Mouse (Mus musculus): ENCODE measurements around the gene Rpl21.
A peak's percentile ranks its signal among the peaks of the same experiment; 100 is the strongest.

Rpl21 gene

DNA sequence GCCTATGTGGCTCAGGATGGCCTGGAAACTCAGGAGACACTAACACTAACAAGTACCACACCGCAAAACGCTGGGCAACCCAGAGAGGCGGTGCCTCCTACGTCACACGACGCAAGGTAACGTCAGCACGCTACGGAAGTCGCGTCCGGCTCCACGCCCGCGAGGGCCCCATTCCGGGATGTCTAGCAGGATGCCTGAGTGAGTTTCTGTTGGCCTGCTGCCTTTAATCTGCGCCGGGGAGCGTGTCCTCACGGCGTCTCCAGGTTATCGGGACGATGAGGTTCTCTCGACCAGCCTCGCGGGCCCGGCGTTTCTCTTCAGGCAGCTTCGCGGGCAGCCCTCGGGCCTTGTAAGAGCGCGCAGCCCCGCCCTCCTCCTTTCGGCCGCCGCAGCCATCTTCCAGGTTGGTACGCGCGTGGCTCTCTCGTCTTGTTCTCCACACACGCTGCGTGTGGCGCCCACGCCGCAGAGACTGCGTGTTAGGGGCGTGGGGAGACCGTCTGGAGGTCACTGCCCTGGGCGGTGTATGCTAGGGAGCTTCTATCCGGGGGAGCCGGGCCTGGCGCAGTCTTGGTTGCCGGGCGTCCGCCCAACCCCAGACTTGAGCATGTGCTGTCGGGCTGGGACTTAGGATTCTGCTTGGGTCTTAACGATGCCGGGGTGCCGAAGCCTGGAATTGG, at the start of gene Rpl21:
Rpl21 (plus strand) TSS at position 122 of the 680 bp plus-strand sequence.
- DNase-seq (ENCODE audit: low spot score in 2 of 2) = peak; percentile 91 to 98

DNA sequence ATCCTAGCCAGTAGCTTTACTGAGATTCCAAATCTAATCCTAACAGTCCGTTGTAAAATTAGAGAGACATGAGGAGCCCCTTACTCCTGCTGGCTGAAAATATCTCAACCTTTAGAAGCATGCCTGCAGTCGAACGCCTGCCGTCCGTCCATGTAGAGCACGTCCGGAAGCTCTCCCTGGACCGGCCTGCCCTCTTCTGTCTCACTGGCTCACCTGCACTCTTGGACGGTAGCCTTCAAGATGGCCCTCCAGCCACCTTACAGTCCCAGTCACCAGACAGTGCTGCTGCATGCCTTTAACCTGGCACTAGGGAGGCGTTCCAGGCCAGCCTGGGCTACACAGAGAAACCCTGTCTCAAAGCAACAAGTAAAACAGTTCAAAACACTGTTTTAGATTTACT, 49.4 kb upstream of the Rpl21 start:
- DNase-seq (ENCODE audit: low spot score in 2 of 2) = no peak

GRCm38 (mm10) chr5:146783891-146784290, 48.8 kb upstream of the Rpl21 start:
- DNase-seq (ENCODE audit: low spot score in 2 of 2) = no peak

GRCm38 (mm10) chr5:146786123-146786522, 46.6 kb upstream of the Rpl21 start:
- no peak for DNase-seq (ENCODE audit: low spot score in 2 of 2)

GRCm38 (mm10) chr5:146789413-146789812, 43.3 kb upstream of the Rpl21 start:
- no peak for DNase-seq (ENCODE audit: low spot score in 2 of 2)

- no peak for DNase-seq (ENCODE audit: low spot score in 2 of 2)
Measured at GRCm38 (mm10) chr5:146790944-146791343, 41.7 kb upstream of the Rpl21 start.

DNA sequence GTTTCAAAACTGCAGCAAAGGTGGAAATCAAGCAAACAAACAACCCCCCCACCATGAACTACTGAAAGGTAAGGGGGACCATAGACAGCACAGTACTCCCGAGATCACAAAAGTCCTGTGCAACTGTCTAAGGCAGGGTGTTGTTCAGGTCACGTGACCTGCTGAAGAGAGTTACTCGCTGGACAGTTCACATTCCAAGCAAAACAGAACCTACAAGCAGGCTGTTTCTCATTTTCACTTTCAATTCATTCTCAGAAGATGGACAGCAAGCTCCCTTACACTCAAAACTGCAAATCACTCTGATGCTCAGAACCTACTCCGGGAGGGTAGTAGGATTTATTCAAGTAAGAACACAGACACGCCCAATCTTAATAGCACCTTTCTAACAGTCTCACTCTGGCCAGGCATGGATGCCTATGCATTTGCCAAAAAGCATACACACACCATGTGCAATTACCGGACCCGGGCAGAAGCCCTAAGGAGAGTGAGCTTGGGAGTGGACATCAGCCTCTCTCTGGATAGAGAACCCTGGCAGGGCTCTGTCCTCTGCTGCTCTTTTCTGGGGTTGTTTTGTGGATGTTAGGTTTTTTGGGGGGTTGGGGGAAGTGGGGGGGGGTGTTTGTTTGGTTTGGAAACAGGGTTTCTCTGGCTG, 40.4 kb upstream of the Rpl21 start:
- no peak for DNase-seq (ENCODE audit: low spot score in 2 of 2)

DNA sequence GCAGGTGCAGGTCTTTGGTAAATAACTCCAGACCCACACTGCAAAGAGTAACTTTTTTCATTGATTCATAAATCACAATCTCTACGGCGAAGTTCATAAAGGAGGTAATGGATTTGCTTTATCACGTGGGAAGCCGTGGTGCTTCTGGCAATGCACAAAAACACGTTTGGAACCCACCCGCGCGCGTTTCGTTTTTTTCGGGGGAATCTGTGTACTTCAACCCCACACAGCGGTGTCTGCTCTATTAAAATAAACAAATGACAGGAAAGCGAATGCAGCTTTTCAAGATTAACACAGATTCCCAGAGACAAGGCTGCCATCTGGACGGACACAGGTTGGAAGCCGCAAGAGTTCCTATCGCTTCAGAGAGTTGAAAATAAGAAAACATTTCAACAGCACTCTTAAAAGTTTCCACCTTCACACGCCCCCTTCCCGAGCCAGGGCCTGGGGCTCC, 39.0 kb upstream of the Rpl21 start:
- no peak for DNase-seq (ENCODE audit: low spot score in 2 of 2)

- peak; percentile 20 to 57 for DNase-seq (ENCODE audit: low spot score in 2 of 2)
Measured at GRCm38 (mm10) chr5:146794084-146794852, 38.4 kb upstream of the Rpl21 start.

DNA sequence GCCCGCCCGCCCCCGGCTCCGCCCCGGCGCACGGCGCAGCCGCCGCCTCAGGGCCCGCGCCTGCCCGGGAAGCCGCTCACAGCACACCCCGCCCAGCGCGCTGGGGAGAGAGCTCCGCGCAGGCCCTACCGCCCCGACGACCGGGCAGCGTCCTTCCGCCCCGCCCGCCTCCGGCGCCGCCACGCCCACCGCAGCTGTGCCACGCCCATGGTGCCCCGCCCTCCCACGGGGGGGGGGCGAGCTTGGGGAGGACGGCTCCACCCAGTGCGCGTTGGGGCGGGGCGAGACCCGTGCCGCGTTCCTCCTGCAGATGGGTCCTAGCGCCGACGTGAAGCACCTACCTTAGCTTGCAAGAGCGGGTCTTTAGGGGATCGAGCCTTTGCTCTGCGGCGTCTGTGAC, 37.8 kb upstream of the Rpl21 start, which contains the start of gene Usp12:
Usp12 (minus strand) TSS at position 154 of the 400 bp plus-strand sequence.
- DNase-seq (ENCODE audit: low spot score in 2 of 2) = peak; percentile 98 to 99

DNA sequence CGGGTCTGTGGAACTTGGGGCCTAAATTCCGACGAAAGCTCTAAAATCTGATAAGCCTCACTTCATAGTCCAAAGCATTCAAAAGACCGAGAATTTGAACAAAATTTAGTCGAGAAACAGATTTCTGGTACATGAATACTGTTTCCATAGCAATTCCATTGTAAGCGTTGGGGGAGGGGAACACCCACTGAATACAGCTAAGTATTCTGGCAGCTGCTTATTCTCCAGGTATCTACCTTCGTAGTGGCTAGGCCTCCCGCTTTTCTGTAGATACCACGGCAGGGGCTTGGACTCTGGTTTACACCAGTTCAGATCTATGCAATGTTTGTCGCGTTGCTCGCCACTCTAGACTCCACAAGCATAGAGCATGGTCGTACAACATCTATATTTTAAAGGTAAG, 37.0 kb upstream of the Rpl21 start:
- DNase-seq (ENCODE audit: low spot score in 2 of 2) = no peak

DNA sequence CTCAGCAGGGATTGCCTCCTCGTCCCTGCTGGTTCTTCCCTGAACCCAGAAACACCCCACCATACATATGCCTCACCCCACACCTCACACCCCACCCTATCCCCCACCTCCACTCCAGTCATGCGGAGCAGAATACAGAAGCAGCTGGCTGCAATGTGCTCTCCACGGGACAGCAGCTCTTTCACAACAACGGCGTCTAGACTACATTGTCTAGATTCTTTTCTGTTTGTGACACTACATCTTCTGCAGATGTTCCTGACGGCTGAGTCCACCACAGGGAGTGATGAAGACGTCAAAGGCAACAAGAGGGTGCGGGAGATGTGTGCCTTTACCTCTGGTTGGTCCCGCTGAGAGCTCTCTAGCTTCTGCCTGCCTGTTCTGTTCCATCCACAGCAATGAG, 34.7 kb upstream of the Rpl21 start:
- no peak for DNase-seq (ENCODE audit: low spot score in 2 of 2)

DNA sequence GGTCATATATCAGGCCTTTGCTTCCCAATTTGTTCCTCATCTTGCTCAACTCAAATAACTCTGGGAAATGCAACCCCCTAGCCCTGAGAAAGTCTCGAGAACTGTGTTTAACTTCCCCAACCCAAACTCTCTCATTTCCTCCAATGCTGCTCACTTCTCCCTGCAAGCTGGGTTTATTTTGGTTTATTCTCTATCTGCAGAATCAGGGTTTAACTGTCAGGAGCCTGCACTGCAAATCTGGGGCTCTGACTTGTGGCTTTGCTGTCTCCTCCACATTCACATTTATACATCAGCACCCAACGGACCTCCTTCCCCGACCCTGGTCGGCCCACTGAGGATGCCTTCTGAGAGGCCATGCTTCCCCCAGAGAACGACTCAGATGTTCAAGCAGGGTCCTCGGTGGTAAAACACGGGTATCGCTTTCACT, 26.7 kb upstream of the Rpl21 start:
- DNase-seq (ENCODE audit: low spot score in 2 of 2) = no peak

GRCm38 (mm10) chr5:146809951-146810350, 22.7 kb upstream of the Rpl21 start:
- DNase-seq (ENCODE audit: low spot score in 2 of 2) = no peak

- DNase-seq (ENCODE audit: low spot score in 2 of 2) = no peak
Measured at GRCm38 (mm10) chr5:146812866-146813265, 19.8 kb upstream of the Rpl21 start.

DNA sequence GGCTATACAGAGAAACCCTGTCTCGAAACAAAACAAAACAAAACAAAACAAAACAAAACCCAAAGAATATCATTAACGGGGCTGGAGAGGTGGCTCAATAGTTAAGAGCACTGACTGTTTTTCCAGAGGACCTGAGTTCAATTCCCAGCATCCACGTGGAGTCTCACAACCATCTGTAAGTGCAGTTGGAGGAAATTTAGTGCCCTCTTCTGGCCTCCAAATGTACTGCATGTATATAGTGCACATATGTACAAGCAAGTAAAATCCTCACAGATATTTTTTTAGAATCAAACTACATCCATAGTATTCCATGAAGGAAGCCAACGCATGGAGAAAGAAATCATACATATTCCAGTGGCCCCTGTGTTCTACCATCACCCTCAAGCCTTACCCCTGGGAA, 19.3 kb upstream of the Rpl21 start:
- DNase-seq (ENCODE audit: low spot score in 2 of 2) = no peak

GRCm38 (mm10) chr5:146815394-146815793, 17.3 kb upstream of the Rpl21 start:
- DNase-seq (ENCODE audit: low spot score in 2 of 2) = no peak

DNA sequence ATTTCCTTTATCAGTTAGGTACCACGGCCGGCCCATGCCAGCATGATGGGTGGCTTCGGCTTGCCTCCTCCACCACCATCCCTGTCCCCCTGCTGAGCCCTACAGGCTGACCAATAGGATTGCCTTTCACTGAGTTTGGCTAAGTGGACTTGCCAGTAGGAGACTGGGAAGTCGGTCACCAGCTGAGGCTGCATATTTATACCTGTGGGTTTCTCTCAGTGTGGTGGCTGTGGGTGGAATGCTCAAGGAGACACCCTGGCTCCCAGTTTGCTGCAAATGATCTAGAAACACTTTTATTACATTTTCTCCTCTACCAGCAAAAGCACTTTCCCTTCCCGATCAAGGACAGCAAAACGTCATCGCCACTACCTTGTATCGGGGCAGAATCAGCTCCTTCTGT, 15.1 kb upstream of the Rpl21 start:
- DNase-seq (ENCODE audit: low spot score in 2 of 2) = no peak

GRCm38 (mm10) chr5:146818906-146819623, 13.6 kb upstream of the Rpl21 start:
- no peak for DNase-seq (ENCODE audit: low spot score in 2 of 2)

DNA sequence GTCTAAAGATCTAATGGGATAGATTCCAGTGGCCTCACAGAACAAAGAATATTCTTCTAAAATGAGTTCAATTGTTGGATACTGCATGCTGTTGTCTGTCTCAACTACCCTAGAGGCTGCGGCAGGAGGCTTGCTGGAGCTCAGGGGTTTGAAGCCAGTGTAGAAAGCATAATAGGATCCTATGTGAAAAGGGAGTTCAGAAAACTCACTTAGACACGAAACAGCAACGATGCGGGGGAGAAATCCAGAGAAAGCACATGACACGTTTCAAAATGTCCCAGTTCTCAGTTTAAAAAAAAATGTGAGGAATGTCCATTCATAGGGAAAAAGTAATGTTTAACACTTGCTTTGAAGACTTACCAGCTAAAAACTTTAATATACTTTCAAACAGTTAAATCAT, 9.7 kb upstream of the Rpl21 start:
- DNase-seq (ENCODE audit: low spot score in 2 of 2) = no peak

- DNase-seq (ENCODE audit: low spot score in 2 of 2) = no peak
Measured at GRCm38 (mm10) chr5:146829528-146829927, 3.2 kb upstream of the Rpl21 start.

GRCm38 (mm10) chr5:146832435-146832768, 288 bp upstream of the Rpl21 start:
- DNase-seq (ENCODE audit: low spot score in 2 of 2) = no peak

Measured in urinary bladder, adult 18-20 months (tissue).